Mouse (Mus musculus) embryo, embryonic 9.5 days (tissue): ENCODE measurements around the gene Clec4n.
"Not testable (repeated sequence)": the region's sequence is repeated elsewhere in the genome, so short reads cannot be mapped to it uniquely, and the experiment has no call there.

Source experiments
- DNase-seq: peaks from one replicate; pipeline ENCODE4 v3.0.0-alpha.2; 2017; ENCODE audit errors: extremely low spot score

Gene Clec4n

DNA sequence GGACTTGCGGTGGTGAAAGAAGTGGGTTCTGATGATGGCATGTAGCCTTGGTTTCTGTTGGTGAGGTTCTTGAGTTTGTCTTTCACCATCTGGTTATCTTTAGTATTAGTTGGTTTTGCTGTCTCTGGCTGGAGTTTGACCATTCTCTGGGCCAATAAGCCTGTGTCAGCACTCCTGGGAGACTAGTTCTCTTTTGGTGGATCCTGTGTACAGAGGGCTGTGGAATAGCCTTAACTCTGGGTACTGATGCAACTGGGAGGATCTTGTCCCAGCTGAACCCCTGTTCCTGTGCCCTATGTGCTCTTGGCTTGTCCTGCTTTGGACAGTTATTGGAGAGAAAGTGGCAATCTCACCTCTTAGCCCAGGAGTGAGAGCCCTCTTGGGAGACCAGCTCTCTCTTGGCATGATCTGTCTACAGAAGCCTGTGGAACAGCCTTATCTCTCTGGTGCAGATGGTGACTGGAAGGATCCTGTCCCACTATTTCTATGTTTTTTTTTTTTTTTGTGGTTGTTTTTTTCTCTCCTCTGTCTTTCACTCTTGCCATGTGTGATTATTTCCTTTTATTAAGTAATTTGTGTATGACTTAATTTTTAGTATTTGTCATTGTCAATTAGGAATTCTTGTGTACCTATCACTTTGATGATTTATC is 63.2 kb downstream of the Clec4n start:
- no peak for DNase-seq

DNA sequence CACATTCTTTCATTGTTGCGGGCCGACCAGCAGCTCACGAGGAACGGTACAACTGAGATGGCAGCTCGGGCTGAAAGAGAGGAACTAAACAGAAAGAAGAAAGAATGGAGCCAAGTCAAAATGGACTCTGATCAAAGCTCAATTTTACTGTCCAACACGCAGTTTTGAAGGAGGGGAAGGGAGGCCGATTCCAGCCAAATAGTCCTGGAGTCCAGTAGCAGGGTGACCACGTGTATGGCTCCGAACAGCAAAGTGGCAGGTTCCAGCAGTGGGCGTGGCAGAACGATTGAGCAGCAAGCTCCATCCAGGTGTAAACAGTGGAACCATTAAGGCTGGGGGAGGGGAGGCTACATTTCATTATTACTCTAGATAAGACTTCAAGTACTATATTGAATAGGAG is 63.9 kb downstream of the Clec4n start:
- not testable (repeated sequence) for DNase-seq
